Mouse (Mus musculus) heart, embryonic 12.5 days (tissue): ENCODE data around the gene Spint3. TPM values are rescaled to one million over a fixed set of nuclear protein-coding genes. Genes with fewer than 3 reads are reported as not detected.
"Not testable (repeated sequence)": the region's sequence is repeated elsewhere in the genome, so short reads cannot be mapped to it uniquely, and the experiment has no call there.

Experiments
- ATAC-seq: fragments of 200-750 bp; cut with Nextera tagmentation; 2 replicates; pipeline ENCODE4 v1.8.0; 2017; ENCODE audit warnings: moderate TSS enrichment, moderate library complexity; ENCODE audit not compliant: insufficient number of reproducible peaks, low FRiP score
- H3K27ac ChIP-seq: fragments of 300-500 bp; sonication (generic); 2 replicates; pipeline ENCODE4 v1.5.1; 2016; ENCODE audit warnings: mild to moderate bottlenecking, moderate library complexity; ENCODE audit not compliant: poor library complexity, severe bottlenecking
- H3K27me3 ChIP-seq: fragments of 300-500 bp; sonication (generic); replicated peaks from 2 replicates; pipeline ENCODE4 v1.6.1; 2016; ENCODE audit warnings: mild to moderate bottlenecking, moderate library complexity
- H3K36me3 ChIP-seq: fragments of 300-500 bp; sonication (generic); 2 replicates; pipeline ENCODE4 v1.6.1; 2016; ENCODE audit warnings: mild to moderate bottlenecking, moderate library complexity
- H3K4me1 ChIP-seq: fragments of 300-500 bp; sonication (generic); replicated peaks from 2 replicates; pipeline ENCODE4 v1.6.1; 2016; ENCODE audit warnings: mild to moderate bottlenecking
- H3K4me2 ChIP-seq: fragments of 300-500 bp; sonication (generic); 2 replicates; pipeline ENCODE4 v1.6.1; 2016; ENCODE audit warnings: mild to moderate bottlenecking, moderate library complexity
- H3K4me3 ChIP-seq: fragments of 300-500 bp; sonication (generic); 2 replicates; pipeline ENCODE4 v1.5.1; 2016; ENCODE audit warnings: mild to moderate bottlenecking
- H3K9ac ChIP-seq: fragments of 300-500 bp; sonication (generic); 2 replicates; pipeline ENCODE4 v1.6.1; 2016; ENCODE audit warnings: mild to moderate bottlenecking, moderate library complexity
- H3K9me3 ChIP-seq: fragments of 300-500 bp; sonication (generic); replicated peaks from 2 replicates; pipeline ENCODE4 v1.6.1; 2016; ENCODE audit warnings: mild to moderate bottlenecking, moderate library complexity
- WGBS: fragments of 180-500 bp; shearing (Covaris S2); methylation state at CpG from one replicate; pipeline ENCODE4 v1.1.7; 2016; 5-methylcytosine and 5-hydroxymethylcytosine counted together
- polyA plus RNA-seq: library from polyadenylated mRNA; unstranded; fragments of >200 nt; fragmentation: Nextera tagmentation; extraction: Ambion mirVana; gene quantifications from 2 replicates; pipeline ENCODE4 v1.2.1, GENCODE M21; 2016

Gene Spint3
- polyA plus RNA-seq, 1 experiment from 2014 or later, result not detected

- not testable (repeated sequence) for H3K27ac ChIP-seq, H3K4me1 ChIP-seq, H3K4me2 ChIP-seq, H3K9me3 ChIP-seq, H3K4me3 ChIP-seq, ATAC-seq, H3K9ac ChIP-seq, H3K36me3 ChIP-seq
- WGBS, result 63% methylated on average over 13 of the region's 13 CpGs
- H3K27me3 ChIP-seq, result peaks cover 12% of the 10 kb centered on the region
Measured at GRCm38 (mm10) chr2:164585025-164585725, 11.9 kb upstream of the Spint3 start, which contains the start of gene Wfdc6a. Gene Wfdc6a (minus strand): TSS chr2:164585447.

DNA sequence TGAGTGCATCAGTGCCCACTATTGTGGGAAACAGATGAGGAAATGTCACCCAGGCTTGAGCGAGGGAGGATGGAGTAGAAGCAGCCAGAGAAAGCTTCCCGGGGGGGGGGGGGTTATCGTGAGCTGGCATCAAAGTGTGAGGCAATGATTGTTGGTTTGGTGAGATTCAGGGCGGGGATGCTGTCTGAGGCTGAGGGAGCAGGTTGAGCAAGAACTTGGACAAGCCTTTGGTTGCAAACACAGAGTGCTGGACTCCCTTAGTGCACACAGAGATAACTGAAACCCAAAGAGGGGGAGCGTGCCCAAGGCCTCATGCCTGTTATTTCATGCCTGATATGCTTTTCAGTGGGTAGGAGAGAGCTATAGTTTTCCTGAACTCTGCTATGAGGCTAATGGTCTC is 5.8 kb downstream of the Spint3 start:
- no peak for ATAC-seq
- Histone ChIP-seq H3K4me2 (no peak overlapping the region), H3K27ac (no peak overlapping the region), H3K9ac (no peak overlapping the region), H3K4me1 (peaks cover 15% of the 10 kb centered on the region), H3K9me3 (no peaks in the 10 kb centered on the region; the same call in 1 of the 2 replicates), H3K4me3 (no peak overlapping the region), H3K36me3 (no peaks in the 10 kb centered on the region), H3K27me3 (peaks cover 19% of the 10 kb centered on the region)
- 86% methylated on average over 5 of the region's 5 CpGs for WGBS

GRCm38 (mm10) chr2:164566997-164567396 is 6.3 kb downstream of the Spint3 start:
- Histone ChIP-seq H3K36me3 (no peaks in the 10 kb centered on the region), H3K27me3 (peaks cover 21% of the 10 kb centered on the region), H3K4me1 (peaks cover 16% of the 10 kb centered on the region), H3K4me2 (no peak overlapping the region), H3K4me3 (no peak overlapping the region), H3K9me3 (no peaks in the 10 kb centered on the region; the same call in 1 of the 2 replicates), H3K27ac (no peak overlapping the region), H3K9ac (no peak overlapping the region)
- 88% methylated on average over 2 of the region's 2 CpGs for WGBS
- ATAC-seq, result no peak

DNA sequence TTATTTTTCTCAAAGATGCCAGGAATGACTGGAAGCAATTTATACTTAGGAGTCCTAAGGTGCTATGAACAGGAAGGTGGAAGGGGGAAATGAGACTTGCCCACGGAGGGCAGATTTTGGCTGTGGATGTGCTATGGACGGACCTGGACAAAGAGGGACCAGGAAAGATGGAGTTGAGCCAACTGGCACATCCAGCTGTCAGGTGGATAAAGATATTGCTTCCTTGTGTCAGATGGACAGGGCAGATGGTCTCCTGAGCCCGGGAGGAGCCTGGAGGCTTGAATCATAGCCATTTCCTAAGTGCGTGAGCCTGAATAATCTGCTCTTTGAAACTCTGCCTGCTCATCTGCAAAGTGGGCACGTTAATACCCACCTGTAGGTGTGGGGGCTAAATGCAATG is 8.9 kb downstream of the Spint3 start:
- Histone ChIP-seq H3K4me1 (peaks cover 14% of the 10 kb centered on the region), H3K4me2 (no peak overlapping the region), H3K9ac (no peak overlapping the region), H3K4me3 (no peak overlapping the region), H3K27ac (no peak overlapping the region), H3K27me3 (peaks cover 29% of the 10 kb centered on the region), H3K36me3 (no peaks in the 10 kb centered on the region), H3K9me3 (no peaks in the 10 kb centered on the region; the same call in 1 of the 2 replicates)
- 63% methylated on average over 5 of the region's 5 CpGs for WGBS
- no peak for ATAC-seq

DNA sequence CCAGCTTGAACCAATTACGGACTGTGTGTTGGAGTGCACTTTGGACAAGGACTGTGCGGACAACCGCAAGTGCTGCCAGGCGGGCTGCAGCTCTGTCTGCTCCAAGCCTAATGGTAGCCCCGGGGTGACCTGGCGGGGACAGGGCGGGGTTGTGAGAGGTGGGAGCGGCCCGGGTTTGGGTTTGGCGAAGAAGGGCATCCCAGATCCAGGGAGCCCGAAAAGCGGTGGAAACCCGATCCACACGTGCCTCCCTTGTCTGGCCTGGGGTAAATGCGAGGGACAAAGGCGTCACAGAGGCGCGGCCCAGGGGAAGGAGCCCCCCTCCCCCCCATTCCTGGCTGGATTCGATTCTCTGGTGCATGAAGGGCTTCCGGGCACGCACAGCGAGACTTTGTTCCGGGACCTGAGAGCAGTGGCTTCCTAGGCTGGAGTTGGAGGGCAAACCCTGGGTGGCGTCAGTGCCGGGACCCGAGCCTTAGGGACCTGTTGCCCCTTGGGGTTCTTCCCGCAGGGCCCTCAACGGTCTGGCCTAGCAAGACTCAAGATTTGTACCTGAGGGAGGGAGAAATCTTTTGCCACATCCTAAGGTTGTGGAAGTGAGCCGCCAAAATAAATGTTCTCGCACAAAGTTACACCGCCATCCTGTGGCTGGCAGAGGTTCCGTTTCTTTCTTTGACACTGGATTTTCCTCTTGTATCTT is 9.8 kb downstream of the Spint3 start:
- H3K4me1 ChIP-seq, result peaks cover 18% of the 10 kb centered on the region
- H3K9me3 ChIP-seq, result no peaks in the 10 kb centered on the region; the same call in 1 of the 2 replicates
- H3K4me3 ChIP-seq, result peak overlapping the region; percentile 55
- under 1% methylated on average over 32 of the region's 32 CpGs for WGBS
- H3K27ac ChIP-seq, result no peak overlapping the region
- peak; percentile 62 for ATAC-seq
- no peaks in the 10 kb centered on the region for H3K36me3 ChIP-seq
- H3K9ac ChIP-seq, result peak overlapping the region; percentile 76
- peaks cover 33% of the 10 kb centered on the region for H3K27me3 ChIP-seq
- peak overlapping the region; percentile 99 for H3K4me2 ChIP-seq

- Histone ChIP-seq H3K27me3 (peaks cover 38% of the 10 kb centered on the region), H3K9me3 (no peaks in the 10 kb centered on the region; the same call in 1 of the 2 replicates), H3K36me3 (no peaks in the 10 kb centered on the region), H3K9ac (peak within 1 kb of the TSS; percentile 76), H3K27ac (no peak within 1 kb of the TSS), H3K4me1 (peaks cover 18% of the 10 kb centered on the region), H3K4me3 (peak within 1 kb of the TSS; percentile 55), H3K4me2 (peak within 1 kb of the TSS; percentile 99)
- ATAC-seq, result no peak
- 7% methylated on average over 24 of the region's 24 CpGs for WGBS
Measured at GRCm38 (mm10) chr2:164562391-164563188, 10.7 kb downstream of the Spint3 start, which contains the start of gene Wfdc2. Gene Wfdc2 (plus strand): TSS chr2:164562413.

DNA sequence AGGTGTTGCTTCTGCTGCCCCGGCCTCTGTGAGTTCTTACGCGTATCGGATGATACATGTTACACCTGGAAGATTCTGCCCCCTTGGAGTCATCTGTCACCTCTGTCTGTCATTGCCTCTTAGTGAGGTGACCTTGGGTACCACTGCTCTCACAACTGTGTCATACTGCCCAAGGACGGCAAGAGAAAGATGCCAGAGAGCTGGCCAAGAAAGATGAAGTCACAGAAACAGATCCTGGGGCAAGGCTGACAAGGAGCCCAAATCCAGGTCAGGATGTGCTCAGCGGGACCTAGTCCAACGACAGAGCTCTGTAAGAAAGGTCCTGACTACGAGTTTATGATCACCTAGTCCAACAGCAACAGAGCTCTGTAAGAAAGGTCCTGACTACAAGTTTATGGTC is 13.2 kb downstream of the Spint3 start:
- Histone ChIP-seq H3K9ac (no peak overlapping the region), H3K36me3 (no peaks in the 10 kb centered on the region), H3K27ac (no peak overlapping the region), H3K4me3 (no peak overlapping the region), H3K4me2 (no peak overlapping the region), H3K4me1 (peaks cover 18% of the 10 kb centered on the region), H3K9me3 (no peaks in the 10 kb centered on the region), H3K27me3 (peaks cover 37% of the 10 kb centered on the region)
- ATAC-seq, result no peak
- WGBS, result 78% methylated on average over 8 of the region's 8 CpGs

- 30% methylated on average over 16 of the region's 16 CpGs for WGBS
- Histone ChIP-seq H3K4me2 (no peak overlapping the region), H3K9me3 (no peaks in the 10 kb centered on the region), H3K4me1 (peaks cover 18% of the 10 kb centered on the region), H3K9ac (no peak overlapping the region), H3K4me3 (no peak overlapping the region), H3K27me3 (peaks cover 27% of the 10 kb centered on the region), H3K27ac (no peak overlapping the region), H3K36me3 (no peaks in the 10 kb centered on the region)
- ATAC-seq, result no peak
Measured at GRCm38 (mm10) chr2:164558991-164559645, 14.1 kb downstream of the Spint3 start.

- Histone ChIP-seq H3K27me3 (peaks cover 26% of the 10 kb centered on the region), H3K9ac (no peak overlapping the region), H3K36me3 (no peaks in the 10 kb centered on the region), H3K4me1 (peaks cover 15% of the 10 kb centered on the region), H3K27ac (no peak overlapping the region), H3K4me2 (no peak overlapping the region), H3K4me3 (no peak overlapping the region), H3K9me3 (no peaks in the 10 kb centered on the region)
- WGBS, result 81% methylated on average over 8 of the region's 8 CpGs
- ATAC-seq, result no peak
Measured at GRCm38 (mm10) chr2:164558426-164558825, 14.8 kb downstream of the Spint3 start.

- H3K36me3 ChIP-seq, result no peaks in the 10 kb centered on the region
- H3K4me1 ChIP-seq, result no peaks in the 10 kb centered on the region
- H3K27me3 ChIP-seq, result peaks cover 10% of the 10 kb centered on the region; the same call in 1 of the 2 replicates
- no peak overlapping the region for H3K27ac ChIP-seq
- no peaks in the 10 kb centered on the region for H3K9me3 ChIP-seq
- 81% methylated on average over 9 of the region's 9 CpGs for WGBS
- H3K4me3 ChIP-seq, result no peak overlapping the region
- H3K9ac ChIP-seq, result no peak overlapping the region
- H3K4me2 ChIP-seq, result no peak overlapping the region
- ATAC-seq, result no peak
Measured at GRCm38 (mm10) chr2:164551502-164551901, 21.8 kb downstream of the Spint3 start.
